Mouse (Mus musculus): ENCODE measurements around the gene Clhc1. TPM values are rescaled to one million over a fixed set of nuclear protein-coding genes. Genes with fewer than 3 reads are reported as not detected.

Gene Clhc1
- polyA plus RNA-seq, 1 experiment: 1.2 TPM

GRCm38 (mm10) chr11:29607465-29607990 is 59.8 kb downstream of the Clhc1 start:
- H3K4me3 ChIP-seq (ENCODE audit: insufficient read depth, low read length): no peak overlapping the region
- no peak for TF ChIP-seq POLR2A (IDR thresholded peaks at IDR 0.05; ENCODE audit: borderline replicate concordance, low read depth, low read length)
- no peak for TF ChIP-seq CTCF (IDR thresholded peaks at IDR 0.05; ENCODE audit: low read depth, low read length)
- peaks cover 4% of the 10 kb centered on the region for H3K4me1 ChIP-seq (ENCODE audit: control insufficient read depth, insufficient read depth, low read length)
- H3K27ac ChIP-seq (ENCODE audit: insufficient read depth, low read depth, low read length): no peak overlapping the region

- Histone ChIP-seq H3K4me1 (ENCODE audit: control insufficient read depth, insufficient read depth, low read length) (peaks cover 8% of the 10 kb centered on the region), H3K27ac (ENCODE audit: insufficient read depth, low read depth, low read length) (no peak overlapping the region), H3K4me3 (ENCODE audit: insufficient read depth, low read length) (no peak overlapping the region)
- TF ChIP-seq POLR2A (IDR thresholded peaks at IDR 0.05; ENCODE audit: borderline replicate concordance, low read depth, low read length) (no peak), CTCF (IDR thresholded peaks at IDR 0.05; ENCODE audit: low read depth, low read length) (no peak)
Observed at GRCm38 (mm10) chr11:29609756-29610468, 62.2 kb downstream of the Clhc1 start.

GRCm38 (mm10) chr11:29612007-29612406 is 64.3 kb downstream of the Clhc1 start:
- H3K4me3 ChIP-seq (ENCODE audit: insufficient read depth, low read length): no peak overlapping the region
- TF ChIP-seq CTCF (IDR thresholded peaks at IDR 0.05; ENCODE audit: low read depth, low read length) (no peak), POLR2A (IDR thresholded peaks at IDR 0.05; ENCODE audit: borderline replicate concordance, low read depth, low read length) (no peak)
- H3K27ac ChIP-seq (ENCODE audit: insufficient read depth, low read depth, low read length): no peak overlapping the region
- H3K4me1 ChIP-seq (ENCODE audit: control insufficient read depth, insufficient read depth, low read length): peaks cover 8% of the 10 kb centered on the region

GRCm38 (mm10) chr11:29613185-29613735 is 65.5 kb downstream of the Clhc1 start:
- Histone ChIP-seq H3K4me3 (ENCODE audit: insufficient read depth, low read length) (no peak overlapping the region), H3K27ac (ENCODE audit: insufficient read depth, low read depth, low read length) (no peak overlapping the region), H3K4me1 (ENCODE audit: control insufficient read depth, insufficient read depth, low read length) (peaks cover 4% of the 10 kb centered on the region)
- TF ChIP-seq CTCF (IDR thresholded peaks at IDR 0.05; ENCODE audit: low read depth, low read length) (no peak), POLR2A (IDR thresholded peaks at IDR 0.05; ENCODE audit: borderline replicate concordance, low read depth, low read length) (no peak)

- peaks cover 4% of the 10 kb centered on the region for H3K4me1 ChIP-seq (ENCODE audit: control insufficient read depth, insufficient read depth, low read length)
- H3K27ac ChIP-seq (ENCODE audit: insufficient read depth, low read depth, low read length): no peak overlapping the region
- no peak overlapping the region for H3K4me3 ChIP-seq (ENCODE audit: insufficient read depth, low read length)
- TF ChIP-seq POLR2A (IDR thresholded peaks at IDR 0.05; ENCODE audit: borderline replicate concordance, low read depth, low read length): no peak
- TF ChIP-seq CTCF (IDR thresholded peaks at IDR 0.05; ENCODE audit: low read depth, low read length): no peak
Observed at GRCm38 (mm10) chr11:29614217-29614924, 66.6 kb downstream of the Clhc1 start.

GRCm38 (mm10) chr11:29622030-29622790 is 74.5 kb downstream of the Clhc1 start:
- Histone ChIP-seq H3K27ac (ENCODE audit: insufficient read depth, low read depth, low read length) (no peak overlapping the region), H3K4me1 (ENCODE audit: control insufficient read depth, insufficient read depth, low read length) (no peaks in the 10 kb centered on the region), H3K4me3 (ENCODE audit: insufficient read depth, low read length) (no peak overlapping the region)
- TF ChIP-seq POLR2A (IDR thresholded peaks at IDR 0.05; ENCODE audit: borderline replicate concordance, low read depth, low read length) (no peak), CTCF (IDR thresholded peaks at IDR 0.05; ENCODE audit: low read depth, low read length) (no peak)

GRCm38 (mm10) chr11:29623327-29623726 is 75.6 kb downstream of the Clhc1 start:
- no peak overlapping the region for H3K27ac ChIP-seq (ENCODE audit: insufficient read depth, low read depth, low read length)
- no peak overlapping the region for H3K4me3 ChIP-seq (ENCODE audit: insufficient read depth, low read length)
- H3K4me1 ChIP-seq (ENCODE audit: control insufficient read depth, insufficient read depth, low read length): no peaks in the 10 kb centered on the region
- TF ChIP-seq POLR2A (IDR thresholded peaks at IDR 0.05; ENCODE audit: borderline replicate concordance, low read depth, low read length) (no peak), CTCF (IDR thresholded peaks at IDR 0.05; ENCODE audit: low read depth, low read length) (no peak)

- TF ChIP-seq CTCF (IDR thresholded peaks at IDR 0.05; ENCODE audit: low read depth, low read length) (no peak), POLR2A (IDR thresholded peaks at IDR 0.05; ENCODE audit: borderline replicate concordance, low read depth, low read length) (no peak)
- H3K4me3 ChIP-seq (ENCODE audit: insufficient read depth, low read length): no peak overlapping the region
- H3K4me1 ChIP-seq (ENCODE audit: control insufficient read depth, insufficient read depth, low read length): peaks cover 2% of the 10 kb centered on the region; the same call in 1 of the 2 replicates
- H3K27ac ChIP-seq (ENCODE audit: insufficient read depth, low read depth, low read length): no peak overlapping the region
Observed at GRCm38 (mm10) chr11:29626541-29626940, 78.8 kb downstream of the Clhc1 start.

- Histone ChIP-seq H3K27ac (ENCODE audit: insufficient read depth, low read depth, low read length) (no peak overlapping the region), H3K4me3 (ENCODE audit: insufficient read depth, low read length) (no peak overlapping the region), H3K4me1 (ENCODE audit: control insufficient read depth, insufficient read depth, low read length) (peaks cover 2% of the 10 kb centered on the region; the same call in 1 of the 2 replicates)
- TF ChIP-seq POLR2A (IDR thresholded peaks at IDR 0.05; ENCODE audit: borderline replicate concordance, low read depth, low read length) (no peak), CTCF (IDR thresholded peaks at IDR 0.05; ENCODE audit: low read depth, low read length) (no peak)
Observed at GRCm38 (mm10) chr11:29627706-29628105, 80.0 kb downstream of the Clhc1 start.

Other genes with a start within 250 kb of the Clhc1 start
- 21.8 and 23.5 TPM in 2 replicates for gene Ccdc88a, start 174.3 kb upstream of the Clhc1 start, polyA plus RNA-seq (2012; ENCODE audit: insufficient read depth, insufficient read length, missing spikeins)
- gene Prorsd1, start 32.9 kb upstream of the Clhc1 start, polyA plus RNA-seq (2012; ENCODE audit: insufficient read depth, insufficient read length, missing spikeins): 59.9 and 70.2 TPM in 2 replicates
- 28.1 and 29.9 TPM in 2 replicates for gene Mtif2, start 21.5 kb upstream of the Clhc1 start, polyA plus RNA-seq (2012; ENCODE audit: insufficient read depth, insufficient read length, missing spikeins)
- gene Rps27a, start 159 bp downstream of the Clhc1 start, polyA plus RNA-seq (2012; ENCODE audit: insufficient read depth, insufficient read length, missing spikeins): 2,179 and 2,314 TPM in 2 replicates
- gene Rtn4, start 145.0 kb downstream of the Clhc1 start, polyA plus RNA-seq (2012; ENCODE audit: insufficient read depth, insufficient read length, missing spikeins): 853 and 919 TPM in 2 replicates

Measured in bone marrow macrophage, adult 2 months (primary cell).